Mouse (Mus musculus) embryonic facial prominence, embryonic 11.5 days (tissue): Measurements from ENCODE around the gene Cnfn. TPM values are rescaled to one million over a fixed set of nuclear protein-coding genes. Genes with fewer than 3 reads are reported as not detected.
A peak's percentile ranks its signal among the peaks of the same experiment; 100 is the strongest.

Experiments
- ATAC-seq: fragments of 200-750 bp; cut with Nextera tagmentation; replicated peaks from 2 replicates; pipeline ENCODE4 v1.8.0; 2017; ENCODE audit warnings: low read depth; ENCODE audit not compliant: insufficient number of reproducible peaks, low FRiP score, low TSS enrichment
- DNase-seq: peaks from one replicate; pipeline ENCODE4 v3.0.0-alpha.2; 2015; ENCODE audit warnings: low spot score
- H3K27ac ChIP-seq: fragments of 300-500 bp; sonication (generic); replicated peaks from 2 replicates; pipeline ENCODE4 v1.5.1; 2014; ENCODE audit warnings: mild to moderate bottlenecking, low read depth, low read length, control low read depth
- H3K27me3 ChIP-seq: fragments of 300-500 bp; sonication (generic); 2 replicates; pipeline ENCODE4 v1.6.1; 2014; ENCODE audit warnings: mild to moderate bottlenecking, low read length, moderate library complexity, mixed read lengths; ENCODE audit not compliant: control insufficient read depth, insufficient read depth
- H3K36me3 ChIP-seq: fragments of 300-500 bp; sonication (generic); replicated peaks from 2 replicates; pipeline ENCODE4 v1.6.1; 2014; ENCODE audit warnings: low read depth, mild to moderate bottlenecking, low read length, moderate library complexity, mixed read lengths; ENCODE audit not compliant: control insufficient read depth, insufficient read depth
- H3K4me1 ChIP-seq: fragments of 300-500 bp; sonication (generic); 2 replicates; pipeline ENCODE4 v1.6.1; 2014; ENCODE audit warnings: low read length, mixed read lengths; ENCODE audit not compliant: control insufficient read depth, insufficient read depth
- H3K4me2 ChIP-seq: fragments of 300-500 bp; sonication (generic); 2 replicates; pipeline ENCODE4 v1.6.1; 2014; ENCODE audit warnings: low read depth, mild to moderate bottlenecking, control low read depth, low read length, moderate library complexity
- H3K4me3 ChIP-seq: fragments of 300-500 bp; sonication (generic); 2 replicates; pipeline ENCODE4 v1.5.1; 2014; ENCODE audit warnings: low read depth, low read length, control low read depth
- H3K9ac ChIP-seq: fragments of 300-500 bp; sonication (generic); replicated peaks from 2 replicates; pipeline ENCODE4 v1.6.1; 2014; ENCODE audit warnings: mild to moderate bottlenecking, control low read depth, low read length
- H3K9me3 ChIP-seq: fragments of 300-500 bp; sonication (generic); replicated peaks from 2 replicates; pipeline ENCODE4 v1.6.1; 2016; ENCODE audit warnings: mild to moderate bottlenecking, low read length, inconsistent platforms, mixed read lengths; ENCODE audit not compliant: control insufficient read depth
- WGBS: fragments of 180-500 bp; shearing (Covaris S2); extraction: QIAGEN DNeasy Blood & Tissue Kit; methylation state at CpG from one replicate; pipeline ENCODE4 v1.1.7; 2014; 5-methylcytosine and 5-hydroxymethylcytosine counted together
- polyA plus RNA-seq: library from polyadenylated mRNA; unstranded; fragments of >200 nt; fragmentation: Nextera tagmentation; extraction: Ambion mirVana; gene quantifications from 2 replicates; pipeline ENCODE4 v1.2.1, GENCODE M21; 2014

Gene Cnfn
- polyA plus RNA-seq, 1 experiment from 2014 or later, result 0.60 TPM

- H3K4me3 ChIP-seq, result no peak overlapping the region
- ATAC-seq (no peak), DNase-seq (no peak)
- 15% methylated on average over 3 of the region's 3 CpGs for WGBS
- no peak overlapping the region for H3K9ac ChIP-seq
- H3K27ac ChIP-seq, result no peak overlapping the region
- no peaks in the 10 kb centered on the region; the same call in 1 of the 2 replicates for H3K36me3 ChIP-seq
- no peaks in the 10 kb centered on the region for H3K27me3 ChIP-seq
- no peak overlapping the region for H3K4me2 ChIP-seq
- no peaks in the 10 kb centered on the region for H3K4me1 ChIP-seq
- no peaks in the 10 kb centered on the region for H3K9me3 ChIP-seq
Observed at GRCm38 (mm10) chr7:25381284-25381680, 11.8 kb upstream of the Cnfn start.

- H3K27ac ChIP-seq, result no peak overlapping the region
- H3K4me1 ChIP-seq, result no peaks in the 10 kb centered on the region
- DNase-seq (no peak), ATAC-seq (no peak; the same call in 1 of the 2 replicates)
- H3K36me3 ChIP-seq, result no peaks in the 10 kb centered on the region; the same call in 1 of the 2 replicates
- H3K4me2 ChIP-seq, result peak overlapping the region; percentile 84
- H3K9me3 ChIP-seq, result no peaks in the 10 kb centered on the region
- H3K4me3 ChIP-seq, result peak overlapping the region; percentile 38; the same call in 1 of the 2 replicates
- H3K27me3 ChIP-seq, result no peaks in the 10 kb centered on the region
- H3K9ac ChIP-seq, result peak overlapping the region; percentile 55; the same call in 1 of the 2 replicates
- WGBS, result 48% methylated on average over 18 of the region's 18 CpGs
Observed at GRCm38 (mm10) chr7:25380392-25381283, 11.1 kb upstream of the Cnfn start.

GRCm38 (mm10) chr7:25379551-25380351, 10.2 kb upstream of the Cnfn start:
- Histone ChIP-seq H3K27ac (no peak overlapping the region), H3K27me3 (no peaks in the 10 kb centered on the region)

GRCm38 (mm10) chr7:25378181-25379100, 8.9 kb upstream of the Cnfn start:
- H3K9ac ChIP-seq, result no peak overlapping the region
- ATAC-seq, result no peak
- no peak overlapping the region for H3K4me3 ChIP-seq
- H3K36me3 ChIP-seq, result no peaks in the 10 kb centered on the region; the same call in 1 of the 2 replicates
- 84% methylated on average over 13 of the region's 13 CpGs for WGBS
- no peaks in the 10 kb centered on the region for H3K4me1 ChIP-seq
- no peak overlapping the region for H3K27ac ChIP-seq
- H3K4me2 ChIP-seq, result no peak overlapping the region
- H3K9me3 ChIP-seq, result no peaks in the 10 kb centered on the region
- H3K27me3 ChIP-seq, result no peaks in the 10 kb centered on the region
- DNase-seq, result no peak

More at GRCm38 (mm10) chr7:25379551-25380351, 10.2 kb upstream of the Cnfn start:
- DNase-seq, result peak; percentile 84
- Histone ChIP-seq H3K9me3 (no peaks in the 10 kb centered on the region), H3K4me2 (peak overlapping the region; percentile 84), H3K4me3 (peak overlapping the region; percentile 38), H3K4me1 (no peaks in the 10 kb centered on the region), H3K9ac (peak overlapping the region; percentile 55), H3K36me3 (no peaks in the 10 kb centered on the region; the same call in 1 of the 2 replicates)
- peak; percentile 66 for ATAC-seq
- under 1% methylated on average over 42 of the region's 42 CpGs for WGBS

- Histone ChIP-seq H3K4me3 (0 out of 2 replicates have a peak overlapping the region, but pooled peaks have one; percentile 17), H3K36me3 (no peaks in the 10 kb centered on the region)
Observed at GRCm38 (mm10) chr7:25377100-25377700, 7.7 kb upstream of the Cnfn start.

GRCm38 (mm10) chr7:25376556-25376955, 7.0 kb upstream of the Cnfn start:
- Histone ChIP-seq H3K9me3 (no peaks in the 10 kb centered on the region), H3K9ac (no peak overlapping the region), H3K27ac (no peak overlapping the region), H3K27me3 (no peaks in the 10 kb centered on the region), H3K4me3 (peak overlapping the region; percentile 17; the same call in 1 of the 2 replicates), H3K4me1 (no peaks in the 10 kb centered on the region), H3K36me3 (no peaks in the 10 kb centered on the region), H3K4me2 (0 out of 2 replicates have a peak overlapping the region, but pooled peaks have one; percentile 14)
- peak; percentile 68 for DNase-seq
- WGBS, result 5% methylated on average over 17 of the region's 17 CpGs
- ATAC-seq, result no peak

More at GRCm38 (mm10) chr7:25377100-25377700, 7.7 kb upstream of the Cnfn start:
- no peaks in the 10 kb centered on the region for H3K27me3 ChIP-seq
- H3K4me1 ChIP-seq, result no peaks in the 10 kb centered on the region
- WGBS, result 40% methylated on average over 8 of the region's 8 CpGs
- ATAC-seq (no peak), DNase-seq (no peak)
- no peaks in the 10 kb centered on the region for H3K9me3 ChIP-seq
- H3K4me2 ChIP-seq, result no peak overlapping the region
- no peak overlapping the region for H3K9ac ChIP-seq
- H3K27ac ChIP-seq, result no peak overlapping the region

- no peak overlapping the region for H3K27ac ChIP-seq
- H3K9ac ChIP-seq, result no peak overlapping the region
- H3K36me3 ChIP-seq, result no peaks in the 10 kb centered on the region
- H3K9me3 ChIP-seq, result no peaks in the 10 kb centered on the region
- ATAC-seq (no peak), DNase-seq (no peak)
- no peaks in the 10 kb centered on the region; the same call in 1 of the 2 replicates for H3K4me1 ChIP-seq
- WGBS, result 87% methylated on average over 5 of the region's 5 CpGs
- H3K4me3 ChIP-seq, result no peak overlapping the region
- no peak overlapping the region for H3K4me2 ChIP-seq
- peaks cover 21% of the 10 kb centered on the region for H3K27me3 ChIP-seq
Observed at GRCm38 (mm10) chr7:25372441-25372840, 2.9 kb upstream of the Cnfn start.
